Mouse (Mus musculus) right cerebral cortex, postnatal 14 days (tissue): ENCODE measurements around the gene CK137956.

Experiments
- DNase-seq: peaks from one replicate; pipeline ENCODE4 v3.0.0; 2022

Gene CK137956

GRCm38 (mm10) chr4:127970901-127971868, at the start of gene CK137956:
Gene CK137956, minus strand, starts transcription at chr4:127970951.
- no peak for DNase-seq

- peak; percentile 26 for DNase-seq
Measured at GRCm38 (mm10) chr4:128019465-128019864, 48.7 kb upstream of the CK137956 start.

- DNase-seq, result no peak
Measured at GRCm38 (mm10) chr4:128004797-128005452, 34.2 kb upstream of the CK137956 start.

GRCm38 (mm10) chr4:128002638-128003101, 31.9 kb upstream of the CK137956 start:
- DNase-seq, result no peak

- DNase-seq, result no peak
Measured at GRCm38 (mm10) chr4:127999281-127999680, 28.5 kb upstream of the CK137956 start.

GRCm38 (mm10) chr4:127989347-127989995, 18.7 kb upstream of the CK137956 start:
- peak; percentile 69 for DNase-seq

- no peak for DNase-seq
Measured at GRCm38 (mm10) chr4:127988526-127989180, 17.9 kb upstream of the CK137956 start.

GRCm38 (mm10) chr4:127987784-127988455, 17.2 kb upstream of the CK137956 start, which contains the start of gene Csmd2:
Gene Csmd2, plus strand, starts transcription at chr4:127987857.
- DNase-seq, result peak; percentile 77

- DNase-seq, result no peak
Measured at GRCm38 (mm10) chr4:127987270-127987669, 16.5 kb upstream of the CK137956 start.

- peak; percentile 44 for DNase-seq
Measured at GRCm38 (mm10) chr4:127986491-127987075, 15.8 kb upstream of the CK137956 start.

GRCm38 (mm10) chr4:127985874-127986273, 15.1 kb upstream of the CK137956 start:
- peak; percentile 60 for DNase-seq

- no peak for DNase-seq
Measured at GRCm38 (mm10) chr4:127984426-127984825, 13.7 kb upstream of the CK137956 start.

- no peak for DNase-seq
Measured at GRCm38 (mm10) chr4:127981125-127981524, 10.4 kb upstream of the CK137956 start.

- DNase-seq, result no peak
Measured at GRCm38 (mm10) chr4:127972976-127973375, 2.2 kb upstream of the CK137956 start.

- DNase-seq, result no peak
Measured at GRCm38 (mm10) chr4:127970018-127970421, 731 bp downstream of the CK137956 start.

- DNase-seq, result no peak
Measured at GRCm38 (mm10) chr4:127969101-127969500, 1.6 kb downstream of the CK137956 start.

- no peak for DNase-seq
Measured at GRCm38 (mm10) chr4:127953006-127953710, 17.6 kb downstream of the CK137956 start.

- no peak for DNase-seq
Measured at GRCm38 (mm10) chr4:127947696-127948095, 23.1 kb downstream of the CK137956 start.

GRCm38 (mm10) chr4:127937474-127937873, 33.3 kb downstream of the CK137956 start:
- no peak for DNase-seq

GRCm38 (mm10) chr4:127935369-127935768, 35.4 kb downstream of the CK137956 start:
- DNase-seq, result no peak

GRCm38 (mm10) chr4:127913551-127913950, 57.2 kb downstream of the CK137956 start:
- DNase-seq, result no peak
